Mouse (Mus musculus) liver, embryonic 11.5 days (tissue): ENCODE results near the gene Gm49450. TPM values are rescaled to one million over a fixed set of nuclear protein-coding genes. Genes with fewer than 3 reads are reported as not detected.
A peak's percentile ranks its signal among the peaks of the same experiment; 100 is the strongest.

ENCODE experiments used
- ATAC-seq: fragments of 200-750 bp; cut with Nextera tagmentation; replicated peaks from 2 replicates; pipeline ENCODE4 v1.8.0; 2017; ENCODE audit warnings: moderate number of reproducible peaks, mild to moderate bottlenecking, moderate TSS enrichment, moderate library complexity; ENCODE audit not compliant: low FRiP score
- DNase-seq: peaks from one replicate; pipeline ENCODE4 v3.0.0-alpha.2; 2017; ENCODE audit warnings: low spot score
- H3K27ac ChIP-seq: fragments of 300-500 bp; sonication (generic); 2 replicates; pipeline ENCODE4 v1.5.1; 2014; ENCODE audit warnings: mild to moderate bottlenecking, low read depth, low read length, control low read depth
- H3K27me3 ChIP-seq: fragments of 300-500 bp; sonication (generic); replicated peaks from 2 replicates; pipeline ENCODE4 v1.6.1; 2014; ENCODE audit warnings: low read length, mixed read lengths; ENCODE audit not compliant: control insufficient read depth, insufficient read depth
- H3K36me3 ChIP-seq: fragments of 300-500 bp; sonication (generic); 2 replicates; pipeline ENCODE4 v1.6.1; 2014; ENCODE audit warnings: mild to moderate bottlenecking, low read length, moderate library complexity, mixed read lengths; ENCODE audit not compliant: control insufficient read depth, insufficient read depth
- H3K4me1 ChIP-seq: fragments of 300-500 bp; sonication (generic); replicated peaks from 2 replicates; pipeline ENCODE4 v1.6.1; 2014; ENCODE audit warnings: low read length, mixed read lengths; ENCODE audit not compliant: control insufficient read depth, insufficient read depth
- H3K4me2 ChIP-seq: fragments of 300-500 bp; sonication (generic); 2 replicates; pipeline ENCODE4 v1.6.1; 2014; ENCODE audit warnings: mild to moderate bottlenecking, control low read depth, moderate library complexity
- H3K4me3 ChIP-seq: fragments of 300-500 bp; sonication (generic); 2 replicates; pipeline ENCODE4 v1.5.1; 2014; ENCODE audit warnings: low read depth, low read length, control low read depth
- H3K9ac ChIP-seq: fragments of 300-500 bp; sonication (generic); 2 replicates; pipeline ENCODE4 v1.6.1; 2014; ENCODE audit warnings: low read depth, low read length, control low read depth
- H3K9me3 ChIP-seq: fragments of 300-500 bp; sonication (generic); 2 replicates; pipeline ENCODE4 v1.6.1; 2016; ENCODE audit warnings: low read length, inconsistent platforms, mixed read lengths; ENCODE audit not compliant: control insufficient read depth
- WGBS: fragments of 180-500 bp; shearing (Covaris S2); extraction: QIAGEN DNeasy Blood & Tissue Kit; methylation state at CpG from one replicate; pipeline ENCODE4 v1.1.7; 2014; 5-methylcytosine and 5-hydroxymethylcytosine counted together
- polyA plus RNA-seq: library from polyadenylated mRNA; unstranded; fragments of >200 nt; fragmentation: Nextera tagmentation; extraction: Ambion mirVana; gene quantifications from 2 replicates; pipeline ENCODE4 v1.2.1, GENCODE M21; 2014

Gm49450 gene
- not detected in 2 replicates for polyA plus RNA-seq

- H3K4me1 ChIP-seq, result peaks cover 5% of the 10 kb centered on the region; the same call in 1 of the 2 replicates
- no peak for DNase-seq
- H3K9me3 ChIP-seq, result no peaks in the 10 kb centered on the region
- no peaks in the 10 kb centered on the region for H3K36me3 ChIP-seq
- 11% methylated on average over 28 of the region's 28 CpGs for WGBS
- H3K4me2 ChIP-seq, result peak within 1 kb of the TSS; percentile 61
- peak within 1 kb of the TSS; percentile 86 for H3K27ac ChIP-seq
- ATAC-seq, result peak; percentile 89
- peak within 1 kb of the TSS; percentile 78 for H3K4me3 ChIP-seq
- peak within 1 kb of the TSS; percentile 58 for H3K9ac ChIP-seq
- H3K27me3 ChIP-seq, result no peaks in the 10 kb centered on the region
Observed at GRCm38 (mm10) chr15:98953401-98954356, at the start of gene Gm49450, which contains the start of gene Tuba1a. Gene Gm49450 (minus strand): TSS chr15:98953551. Gene Tuba1a (minus strand): TSS chr15:98953703.

GRCm38 (mm10) chr15:99001451-99001931, 48.1 kb upstream of the Gm49450 start:
- ATAC-seq (no peak; the same call in 1 of the 2 replicates), DNase-seq (no peak)
- H3K4me3 ChIP-seq, result peak overlapping the region; percentile 20
- no peaks in the 10 kb centered on the region for H3K36me3 ChIP-seq
- peak overlapping the region; percentile 5; the same call in 1 of the 2 replicates for H3K9ac ChIP-seq
- peaks cover 23% of the 10 kb centered on the region for H3K4me1 ChIP-seq
- WGBS, result 21% methylated on average over 17 of the region's 17 CpGs
- no peak overlapping the region for H3K27ac ChIP-seq
- H3K27me3 ChIP-seq, result no peaks in the 10 kb centered on the region; the same call in 1 of the 2 replicates
- peak overlapping the region; percentile 59 for H3K4me2 ChIP-seq
- no peaks in the 10 kb centered on the region for H3K9me3 ChIP-seq

- Histone ChIP-seq H3K4me2 (peak overlapping the region; percentile 59), H3K9ac (no peak overlapping the region), H3K36me3 (no peaks in the 10 kb centered on the region), H3K4me3 (peak overlapping the region; percentile 20; the same call in 1 of the 2 replicates), H3K27me3 (no peaks in the 10 kb centered on the region; the same call in 1 of the 2 replicates), H3K9me3 (no peaks in the 10 kb centered on the region), H3K4me1 (peaks cover 23% of the 10 kb centered on the region), H3K27ac (0 out of 2 replicates have a peak overlapping the region, but pooled peaks have one; percentile 46)
- DNase-seq (no peak), ATAC-seq (no peak)
- WGBS, result 40% methylated on average over 14 of the region's 14 CpGs
Observed at GRCm38 (mm10) chr15:99000535-99001283, 47.4 kb upstream of the Gm49450 start.

GRCm38 (mm10) chr15:98998775-98999157, 45.4 kb upstream of the Gm49450 start:
- ATAC-seq, result no peak
- Histone ChIP-seq H3K9ac (0 out of 2 replicates have a peak overlapping the region, but pooled peaks have one; percentile 12), H3K9me3 (no peaks in the 10 kb centered on the region), H3K36me3 (no peaks in the 10 kb centered on the region), H3K4me3 (no peak overlapping the region), H3K4me2 (peak overlapping the region; percentile 36; the same call in 1 of the 2 replicates), H3K27ac (no peak overlapping the region), H3K4me1 (peaks cover 23% of the 10 kb centered on the region), H3K27me3 (no peaks in the 10 kb centered on the region; the same call in 1 of the 2 replicates)
- 40% methylated on average over 6 of the region's 6 CpGs for WGBS
- no peak for DNase-seq

- Histone ChIP-seq H3K36me3 (no peaks in the 10 kb centered on the region), H3K4me2 (peak overlapping the region; percentile 36), H3K4me1 (peaks cover 27% of the 10 kb centered on the region), H3K27ac (0 out of 2 replicates have a peak overlapping the region, but pooled peaks have one; percentile 53), H3K4me3 (no peak overlapping the region), H3K9ac (0 out of 2 replicates have a peak overlapping the region, but pooled peaks have one; percentile 12), H3K9me3 (no peaks in the 10 kb centered on the region), H3K27me3 (no peaks in the 10 kb centered on the region; the same call in 1 of the 2 replicates)
- 42% methylated on average over 13 of the region's 13 CpGs for WGBS
- ATAC-seq, result peak; percentile 66
- no peak for DNase-seq
Observed at GRCm38 (mm10) chr15:98997938-98998774, 44.8 kb upstream of the Gm49450 start.

DNA sequence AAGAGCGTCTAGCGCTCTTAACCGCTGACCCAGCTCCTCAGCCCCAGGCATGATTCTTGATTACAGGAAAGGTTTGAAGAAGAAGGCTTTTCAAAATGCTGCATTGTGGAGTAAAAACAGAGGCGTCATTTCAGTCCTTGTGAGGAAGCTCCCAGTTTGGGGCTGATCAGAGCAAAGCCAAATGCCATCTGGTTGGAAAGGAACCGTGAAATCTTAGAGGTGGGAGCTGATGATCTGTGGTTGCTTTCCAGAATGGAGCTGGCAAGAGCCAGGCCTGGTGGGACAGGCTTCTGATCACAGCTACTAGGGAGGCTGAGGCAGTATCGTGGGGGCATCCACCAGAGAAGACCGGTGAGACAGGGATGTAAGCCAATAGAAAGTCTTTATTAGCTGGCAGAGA, 43.5 kb upstream of the Gm49450 start:
- H3K4me1 ChIP-seq, result peaks cover 29% of the 10 kb centered on the region
- H3K9ac ChIP-seq, result no peak overlapping the region
- no peaks in the 10 kb centered on the region for H3K36me3 ChIP-seq
- H3K27ac ChIP-seq, result no peak overlapping the region
- ATAC-seq, result no peak
- H3K27me3 ChIP-seq, result no peaks in the 10 kb centered on the region
- no peak for DNase-seq
- H3K4me3 ChIP-seq, result no peak overlapping the region
- no peak overlapping the region for H3K4me2 ChIP-seq
- H3K9me3 ChIP-seq, result no peaks in the 10 kb centered on the region
- 83% methylated on average over 7 of the region's 7 CpGs for WGBS

GRCm38 (mm10) chr15:98994957-98995520, 41.7 kb upstream of the Gm49450 start:
- no peaks in the 10 kb centered on the region for H3K36me3 ChIP-seq
- no peak for DNase-seq
- H3K9ac ChIP-seq, result no peak overlapping the region
- H3K4me1 ChIP-seq, result peaks cover 31% of the 10 kb centered on the region
- no peaks in the 10 kb centered on the region for H3K27me3 ChIP-seq
- H3K4me2 ChIP-seq, result no peak overlapping the region
- 80% methylated on average over 9 of the region's 9 CpGs for WGBS
- H3K4me3 ChIP-seq, result no peak overlapping the region
- H3K27ac ChIP-seq, result no peak overlapping the region
- H3K9me3 ChIP-seq, result no peaks in the 10 kb centered on the region
- no peak for ATAC-seq
